Mouse (Mus musculus) hindbrain, embryonic 11.5 days (tissue): ENCODE data around the gene Dnmt3a. TPM values are rescaled to one million over a fixed set of nuclear protein-coding genes. Genes with fewer than 3 reads are reported as not detected.
A peak's percentile ranks its signal among the peaks of the same experiment; 100 is the strongest.

Experiments used
- ATAC-seq: fragments of 200-750 bp; cut with Nextera tagmentation; 2 replicates; pipeline ENCODE4 v1.8.0; 2017; ENCODE audit warnings: mild to moderate bottlenecking, moderate TSS enrichment, moderate library complexity; ENCODE audit not compliant: low FRiP score
- DNase-seq: peaks from one replicate; pipeline ENCODE4 v3.0.0-alpha.2; 2015; ENCODE audit warnings: low spot score
- H3K27ac ChIP-seq: fragments of 300-500 bp; sonication (generic); 2 replicates; pipeline ENCODE4 v1.5.1; 2014; ENCODE audit warnings: mild to moderate bottlenecking, low read depth, low read length
- H3K27me3 ChIP-seq: fragments of 300-500 bp; sonication (generic); 2 replicates; pipeline ENCODE4 v1.6.1; 2014; ENCODE audit warnings: mild to moderate bottlenecking, low read length, moderate library complexity, mixed read lengths; ENCODE audit not compliant: control insufficient read depth, insufficient read depth
- H3K36me3 ChIP-seq: fragments of 300-500 bp; sonication (generic); 2 replicates; pipeline ENCODE4 v1.6.1; 2014; ENCODE audit warnings: mild to moderate bottlenecking, low read length, moderate library complexity, mixed read lengths; ENCODE audit not compliant: control insufficient read depth, insufficient read depth
- H3K4me1 ChIP-seq: fragments of 300-500 bp; sonication (generic); replicated peaks from 2 replicates; pipeline ENCODE4 v1.6.1; 2014; ENCODE audit warnings: low read length, mixed read lengths; ENCODE audit not compliant: control insufficient read depth, insufficient read depth
- H3K4me2 ChIP-seq: fragments of 300-500 bp; sonication (generic); replicated peaks from 2 replicates; pipeline ENCODE4 v1.6.1; 2014; ENCODE audit warnings: mild to moderate bottlenecking, low read depth, low read length
- H3K4me3 ChIP-seq: fragments of 300-500 bp; sonication (generic); 2 replicates; pipeline ENCODE4 v1.5.1; 2014; ENCODE audit warnings: low read depth, low read length
- H3K9ac ChIP-seq: fragments of 300-500 bp; sonication (generic); 2 replicates; pipeline ENCODE4 v1.6.1; 2014; ENCODE audit warnings: low read depth, low read length
- H3K9me3 ChIP-seq: fragments of 300-500 bp; sonication (generic); 2 replicates; pipeline ENCODE4 v1.6.1; 2016; ENCODE audit warnings: low read length; ENCODE audit not compliant: control insufficient read depth
- WGBS: fragments of 180-500 bp; shearing (Covaris S2); extraction: QIAGEN DNeasy Blood & Tissue Kit; methylation state at CpG from one replicate; pipeline ENCODE4 v1.1.7; 2014; 5-methylcytosine and 5-hydroxymethylcytosine counted together
- polyA plus RNA-seq: library from polyadenylated mRNA; unstranded; fragments of >200 nt; fragmentation: Nextera tagmentation; extraction: Ambion mirVana; gene quantifications from 2 replicates; pipeline ENCODE4 v1.2.1, GENCODE M21; 2014

Dnmt3a gene
- polyA plus RNA-seq, 1 experiment from 2014 or later, result 75.5 TPM

DNA sequence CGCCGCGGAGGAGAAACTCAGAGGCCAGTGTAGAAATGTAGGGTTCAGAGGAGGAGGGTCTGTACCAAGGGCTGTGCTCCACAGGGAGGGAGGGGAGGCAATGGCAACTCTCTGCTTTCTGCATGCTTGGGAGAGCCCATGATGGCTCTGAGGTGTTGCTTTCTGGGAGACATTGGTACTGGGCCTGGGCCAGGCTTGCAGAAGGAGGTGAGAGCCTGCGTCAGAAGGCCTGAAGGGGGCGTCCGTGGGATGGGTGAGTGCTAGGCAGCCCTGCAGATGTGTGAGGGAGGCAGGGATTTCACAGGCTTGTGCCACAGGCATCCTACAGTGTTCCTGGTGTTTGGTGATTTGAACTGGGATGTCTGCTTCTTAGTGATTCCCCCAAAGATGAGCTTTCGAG lies 11.2 kb downstream of the Dnmt3a start:
- H3K4me1 ChIP-seq, result peaks cover 2% of the 10 kb centered on the region; the same call in 1 of the 2 replicates
- no peak overlapping the region for H3K9ac ChIP-seq
- no peak for ATAC-seq
- DNase-seq, result no peak
- no peaks in the 10 kb centered on the region for H3K9me3 ChIP-seq
- H3K27ac ChIP-seq, result no peak overlapping the region
- no peak overlapping the region for H3K4me2 ChIP-seq
- no peak overlapping the region for H3K4me3 ChIP-seq
- WGBS, result 63% methylated on average over 7 of the region's 7 CpGs
- H3K36me3 ChIP-seq, result no peaks in the 10 kb centered on the region
- no peaks in the 10 kb centered on the region for H3K27me3 ChIP-seq

DNA sequence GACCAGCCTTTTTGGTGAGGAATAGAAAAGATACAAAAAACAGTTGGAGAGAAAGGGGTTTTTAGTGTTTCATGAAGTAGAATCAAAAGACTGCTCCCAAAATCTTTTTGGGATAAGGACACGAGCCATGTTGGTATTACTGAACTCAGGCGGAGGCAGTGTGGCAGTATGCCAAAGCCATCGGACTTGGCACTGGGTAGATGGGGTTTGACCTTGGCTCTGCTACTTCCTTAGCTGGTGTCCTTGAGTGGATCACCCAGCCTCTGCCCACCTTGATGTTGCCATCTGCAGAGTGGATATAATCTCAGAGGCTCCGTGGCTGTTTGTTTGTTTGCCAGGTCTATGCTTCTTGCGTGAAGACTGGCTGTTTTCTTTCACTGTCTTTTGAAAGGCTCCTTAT lies 11.8 kb downstream of the Dnmt3a start:
- WGBS, result 93% methylated on average over 5 of the region's 5 CpGs

DNA sequence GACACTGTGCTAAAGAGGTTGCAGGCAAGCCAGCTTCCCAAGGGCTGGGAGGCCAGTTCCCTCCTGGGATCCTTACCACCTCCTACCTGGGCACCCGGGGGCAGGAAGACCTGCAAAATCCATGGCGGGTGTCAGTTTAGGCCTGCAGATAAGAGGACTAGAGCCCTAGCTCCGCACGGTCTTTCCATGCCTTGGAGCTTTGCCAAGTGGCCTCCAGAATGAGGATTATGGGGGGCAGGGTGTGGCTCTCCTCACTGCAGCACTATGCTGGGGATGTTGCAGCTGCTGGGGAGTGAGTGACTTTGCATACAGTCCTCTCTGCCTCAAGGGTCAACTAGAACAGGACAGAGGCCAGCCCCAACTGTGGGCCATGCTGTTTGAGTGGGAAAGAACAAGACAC lies 14.1 kb downstream of the Dnmt3a start:
- no peak overlapping the region for H3K9ac ChIP-seq
- ATAC-seq, result no peak
- no peaks in the 10 kb centered on the region for H3K27me3 ChIP-seq
- no peak overlapping the region for H3K4me2 ChIP-seq
- DNase-seq, result no peak
- H3K27ac ChIP-seq, result no peak overlapping the region
- no peaks in the 10 kb centered on the region for H3K9me3 ChIP-seq
- WGBS, result 85% methylated on average over 4 of the region's 4 CpGs
- no peaks in the 10 kb centered on the region for H3K36me3 ChIP-seq
- H3K4me1 ChIP-seq, result 0 out of 2 replicates have a peak, but pooled peaks cover 2% of the 10 kb centered on the region
- H3K4me3 ChIP-seq, result no peak overlapping the region

More for the DNA sequence above, 11.8 kb downstream of the Dnmt3a start:
- Histone ChIP-seq H3K9ac (no peak overlapping the region), H3K4me1 (0 out of 2 replicates have a peak, but pooled peaks cover 2% of the 10 kb centered on the region), H3K4me3 (no peak overlapping the region), H3K27ac (no peak overlapping the region), H3K27me3 (no peaks in the 10 kb centered on the region), H3K4me2 (no peak overlapping the region), H3K36me3 (no peaks in the 10 kb centered on the region), H3K9me3 (no peaks in the 10 kb centered on the region)
- no peak for DNase-seq
- ATAC-seq, result no peak

DNA sequence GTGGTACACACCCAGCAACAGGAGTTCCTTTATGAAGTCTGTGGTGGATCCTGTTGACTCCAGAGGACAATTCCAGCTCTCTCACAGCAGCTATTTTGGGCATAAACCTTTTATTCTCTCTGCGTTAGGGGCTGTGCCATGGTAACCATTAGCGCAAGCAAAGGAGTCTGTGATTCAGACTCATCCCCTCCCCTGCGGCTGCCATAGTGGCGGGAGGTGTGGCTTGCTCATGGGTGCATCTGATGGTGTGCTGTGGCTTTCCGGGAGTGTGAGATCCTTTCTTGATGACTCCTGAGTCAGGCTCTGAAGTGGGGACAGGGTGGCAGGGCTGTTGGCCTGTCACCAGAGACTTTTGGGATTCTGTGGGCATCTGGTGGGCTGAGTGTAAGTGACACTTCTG lies 17.6 kb downstream of the Dnmt3a start:
- H3K9me3 ChIP-seq, result no peaks in the 10 kb centered on the region
- H3K4me1 ChIP-seq, result 0 out of 2 replicates have a peak, but pooled peaks cover 2% of the 10 kb centered on the region
- no peak overlapping the region for H3K27ac ChIP-seq
- whole genome bisulfite sequencing, result 74% methylated on average over 5 of the region's 5 CpGs
- H3K4me3 ChIP-seq, result no peak overlapping the region
- no peaks in the 10 kb centered on the region for H3K36me3 ChIP-seq
- H3K9ac ChIP-seq, result no peak overlapping the region
- ATAC-seq (no peak), DNase-seq (no peak)
- H3K27me3 ChIP-seq, result no peaks in the 10 kb centered on the region
- no peak overlapping the region for H3K4me2 ChIP-seq

DNA sequence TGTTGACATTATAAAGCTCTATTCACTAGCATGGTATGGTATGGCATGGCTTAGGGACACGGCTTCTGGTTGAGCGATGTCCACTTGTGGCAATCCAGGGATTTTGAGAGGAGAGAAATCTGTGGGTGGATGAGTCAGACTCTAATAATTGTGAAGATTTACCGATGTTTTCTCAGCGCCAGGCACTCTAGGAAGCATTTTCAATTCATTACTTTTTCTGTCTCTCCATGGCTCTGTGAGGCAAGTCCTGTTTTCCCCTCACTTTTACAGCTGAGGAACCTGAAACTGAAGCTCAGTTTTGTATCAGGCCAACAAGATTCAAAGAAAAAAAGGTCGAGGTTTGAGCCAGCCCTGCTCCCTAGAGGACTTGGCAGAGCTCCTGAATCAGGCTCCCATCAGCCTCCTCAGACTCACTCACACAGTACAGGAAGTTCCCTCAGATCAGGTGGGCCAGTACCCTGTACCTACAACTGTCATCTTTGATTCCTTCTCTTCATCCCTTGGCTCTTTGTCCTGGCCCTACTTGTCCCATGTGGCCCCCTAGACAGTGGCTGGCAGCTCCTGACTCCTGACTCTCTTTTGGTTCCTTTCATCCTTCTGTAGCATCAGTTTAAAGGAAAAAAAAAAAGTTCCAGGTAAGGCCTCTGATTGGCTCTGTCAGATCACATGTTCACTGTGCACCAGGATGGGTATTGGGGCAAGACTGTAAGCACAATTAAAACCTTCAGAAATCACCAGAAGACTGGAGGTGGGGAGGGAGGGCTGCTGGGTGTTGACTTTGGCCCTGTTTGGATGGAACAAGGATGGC lies 19.3 kb downstream of the Dnmt3a start:
- H3K4me3 ChIP-seq, result no peak overlapping the region
- H3K9ac ChIP-seq, result no peak overlapping the region
- WGBS, result 83% methylated on average over 5 of the region's 5 CpGs
- H3K27me3 ChIP-seq, result no peaks in the 10 kb centered on the region
- no peak overlapping the region for H3K27ac ChIP-seq
- no peaks in the 10 kb centered on the region for H3K9me3 ChIP-seq
- H3K4me1 ChIP-seq, result no peaks in the 10 kb centered on the region
- ATAC-seq (no peak), DNase-seq (no peak)
- no peak overlapping the region for H3K4me2 ChIP-seq
- H3K36me3 ChIP-seq, result no peaks in the 10 kb centered on the region

DNA sequence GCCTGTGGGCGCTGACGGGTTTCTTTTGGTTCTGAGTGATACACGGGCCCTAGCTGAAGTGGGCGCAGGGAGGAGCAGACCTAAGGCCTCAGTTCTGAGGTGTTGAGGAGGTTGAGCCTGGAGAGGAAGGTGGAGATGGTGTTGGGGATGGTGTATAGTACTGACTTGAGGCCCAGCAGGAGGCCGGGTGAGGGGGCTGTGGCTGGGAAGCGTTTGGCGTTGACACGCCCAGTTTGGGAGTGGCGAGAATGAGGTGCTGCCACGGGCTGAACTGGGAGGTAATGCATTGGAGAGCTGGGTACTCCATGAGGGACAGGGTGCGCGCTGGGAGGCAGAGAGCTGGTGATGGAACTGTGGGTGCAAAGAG lies 19.9 kb downstream of the Dnmt3a start:
- Histone ChIP-seq H3K4me2 (no peak overlapping the region), H3K27ac (no peak overlapping the region), H3K9ac (no peak overlapping the region), H3K36me3 (no peaks in the 10 kb centered on the region), H3K4me3 (no peak overlapping the region), H3K4me1 (no peaks in the 10 kb centered on the region), H3K9me3 (no peaks in the 10 kb centered on the region), H3K27me3 (no peaks in the 10 kb centered on the region)
- WGBS, result 50% methylated on average over 12 of the region's 12 CpGs
- DNase-seq (no peak), ATAC-seq (no peak)

DNA sequence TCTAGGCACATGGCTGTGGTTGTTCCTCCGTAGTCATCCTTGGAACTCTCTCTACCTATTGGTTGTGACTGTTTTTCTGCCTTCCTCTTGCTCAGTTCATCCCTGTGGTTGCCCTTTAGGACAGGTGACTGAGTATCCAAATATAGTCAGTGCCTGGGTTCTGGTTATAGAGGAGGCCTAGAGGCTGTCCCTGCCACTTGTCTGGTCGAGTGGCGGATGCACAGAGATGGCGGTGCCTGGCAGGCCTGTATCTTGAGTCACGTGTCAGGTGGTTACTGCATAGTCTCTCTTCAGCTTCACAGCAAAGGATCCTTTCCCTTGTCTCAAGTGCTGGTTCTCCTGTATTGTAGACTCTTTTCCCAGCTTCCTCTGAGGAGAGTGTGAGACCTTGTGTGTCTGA lies 22.0 kb downstream of the Dnmt3a start:
- H3K9me3 ChIP-seq, result no peaks in the 10 kb centered on the region
- no peak overlapping the region for H3K4me3 ChIP-seq
- H3K4me2 ChIP-seq, result no peak overlapping the region
- no peaks in the 10 kb centered on the region for H3K36me3 ChIP-seq
- H3K27me3 ChIP-seq, result no peaks in the 10 kb centered on the region
- no peak overlapping the region for H3K27ac ChIP-seq
- no peaks in the 10 kb centered on the region for H3K4me1 ChIP-seq
- 92% methylated on average over 5 of the region's 5 CpGs for WGBS
- ATAC-seq (no peak), DNase-seq (no peak)
- H3K9ac ChIP-seq, result no peak overlapping the region

DNA sequence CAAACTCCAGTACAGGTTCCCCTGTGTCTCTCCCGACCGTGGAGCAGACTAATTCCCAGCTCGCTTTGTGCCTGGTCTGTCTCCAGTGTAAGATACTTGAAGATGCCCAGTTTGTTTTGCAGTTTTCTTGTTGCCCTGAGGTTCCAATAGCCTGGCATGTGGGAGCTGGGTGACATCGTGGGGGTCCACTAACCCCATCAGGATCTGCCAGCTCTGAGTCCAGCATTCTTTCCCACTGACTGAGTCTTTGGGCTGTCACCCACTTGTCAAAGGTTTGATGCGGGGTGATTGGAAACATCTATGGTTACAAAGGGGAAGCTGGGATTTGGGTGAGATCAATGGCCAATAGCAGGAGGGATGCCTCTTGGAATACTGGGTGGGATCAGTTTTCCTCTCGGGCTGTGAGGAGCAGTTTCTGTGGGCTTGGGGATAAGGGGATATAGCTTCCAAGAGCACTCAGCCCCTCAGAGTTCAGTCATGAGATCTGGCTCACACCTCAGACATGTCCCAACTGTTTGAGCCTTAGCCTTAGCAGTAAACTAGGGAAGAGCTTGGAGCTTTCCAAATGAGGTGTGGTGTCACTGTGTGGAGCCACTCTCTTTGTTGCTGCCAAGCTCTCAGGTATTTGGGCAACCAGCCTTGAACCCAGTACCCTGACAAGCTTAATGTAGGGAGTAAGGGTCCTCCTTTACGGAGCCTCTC lies 27.4 kb downstream of the Dnmt3a start:
- Histone ChIP-seq H3K27ac (no peak overlapping the region), H3K9ac (no peak overlapping the region), H3K4me3 (no peak overlapping the region), H3K36me3 (no peaks in the 10 kb centered on the region), H3K9me3 (no peaks in the 10 kb centered on the region), H3K4me1 (peaks cover 8% of the 10 kb centered on the region; the same call in 1 of the 2 replicates), H3K27me3 (no peaks in the 10 kb centered on the region; the same call in 1 of the 2 replicates), H3K4me2 (no peak overlapping the region)
- 58% methylated on average over 7 of the region's 7 CpGs for WGBS
- DNase-seq (no peak), ATAC-seq (peak; percentile 15; the same call in 1 of the 2 replicates)
